Mouse (Mus musculus): ENCODE measurements at regions not wholly inside any gene's neighbourhood (a gene's known extent, or its start where the extent isn't known, plus 50 kb on each side); places are given as distances from the start of the nearest gene placed in this dataset.

DNA sequence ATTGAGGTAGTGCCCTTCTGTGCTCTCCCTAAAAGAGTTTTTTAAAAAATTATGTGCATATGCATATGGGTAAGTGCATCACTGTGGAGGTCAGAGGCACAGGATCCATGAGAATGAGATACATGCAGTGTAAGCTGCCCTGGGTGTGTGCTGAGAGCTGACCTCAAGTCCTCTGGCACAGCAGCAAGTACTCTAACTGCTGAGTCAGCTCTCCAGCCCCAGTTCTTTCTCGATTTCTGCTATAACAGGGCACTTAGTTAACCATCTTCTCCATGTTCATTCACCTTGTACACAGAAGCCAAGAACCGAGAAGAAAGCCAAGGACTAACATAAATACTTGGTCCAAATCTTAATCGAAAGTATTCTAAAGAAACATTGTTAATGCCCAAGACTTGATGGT lies 231.1 kb upstream of the Ttc29 start:
- H3K4me3 ChIP-seq: no peak overlapping the region
- H3K4me1 ChIP-seq: peaks cover 34% of the 10 kb centered on the region
- no peak overlapping the region for H3K9ac ChIP-seq
- ATAC-seq (ENCODE audit: extremely low read depth, insufficient number of reproducible peaks, low FRiP score, low TSS enrichment): no peak
- 71% methylated on average over 3 of the region's 3 CpGs for WGBS
- H3K27ac ChIP-seq (replicated peaks): no peak overlapping the region
- no peaks in the 10 kb centered on the region; the same call in 1 of the 2 replicates for H3K27me3 ChIP-seq (replicated peaks)
- no peak overlapping the region for H3K4me2 ChIP-seq
- H3K9me3 ChIP-seq: no peaks in the 10 kb centered on the region
- no peaks in the 10 kb centered on the region for H3K36me3 ChIP-seq

GRCm38 (mm10) chr8:77983476-77983875 lies 229.6 kb upstream of the Ttc29 start:
- H3K9ac ChIP-seq: no peak overlapping the region
- H3K27me3 ChIP-seq (replicated peaks): no peaks in the 10 kb centered on the region; the same call in 1 of the 2 replicates
- H3K4me3 ChIP-seq: no peak overlapping the region
- no peak overlapping the region for H3K4me2 ChIP-seq
- no peak for ATAC-seq (ENCODE audit: extremely low read depth, insufficient number of reproducible peaks, low FRiP score, low TSS enrichment)
- peaks cover 49% of the 10 kb centered on the region for H3K4me1 ChIP-seq
- no peak overlapping the region for H3K27ac ChIP-seq (replicated peaks)
- H3K36me3 ChIP-seq: no peaks in the 10 kb centered on the region
- H3K9me3 ChIP-seq: no peaks in the 10 kb centered on the region
- WGBS: 59% methylated on average over 3 of the region's 3 CpGs

DNA sequence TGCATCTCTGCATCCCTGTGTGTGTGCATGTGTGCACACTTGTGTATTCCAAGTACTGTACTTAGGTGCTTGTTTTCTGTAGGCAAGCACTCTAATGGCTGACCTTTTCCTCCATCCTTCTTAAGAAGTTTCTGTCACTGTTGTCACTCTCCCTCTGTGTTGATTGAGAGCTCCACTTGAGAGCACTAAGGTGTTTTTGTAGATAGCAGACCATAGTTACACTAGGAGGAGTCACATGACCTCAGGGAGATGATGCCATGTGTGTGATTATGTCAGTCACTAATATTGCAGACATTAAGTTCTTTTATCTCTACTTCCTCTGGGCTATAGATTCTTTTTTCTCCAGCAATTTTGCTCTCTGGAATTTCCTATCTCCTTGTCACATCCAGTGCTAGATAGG lies 225.9 kb upstream of the Ttc29 start:
- ATAC-seq (ENCODE audit: extremely low read depth, insufficient number of reproducible peaks, low FRiP score, low TSS enrichment): no peak
- H3K27ac ChIP-seq (replicated peaks): peak overlapping the region; percentile 96
- H3K4me1 ChIP-seq: peaks cover 61% of the 10 kb centered on the region
- no peak overlapping the region for H3K4me2 ChIP-seq
- H3K4me3 ChIP-seq: no peak overlapping the region
- H3K9me3 ChIP-seq: no peaks in the 10 kb centered on the region
- no peaks in the 10 kb centered on the region for H3K36me3 ChIP-seq
- no peak overlapping the region for H3K9ac ChIP-seq
- H3K27me3 ChIP-seq (replicated peaks): no peaks in the 10 kb centered on the region

DNA sequence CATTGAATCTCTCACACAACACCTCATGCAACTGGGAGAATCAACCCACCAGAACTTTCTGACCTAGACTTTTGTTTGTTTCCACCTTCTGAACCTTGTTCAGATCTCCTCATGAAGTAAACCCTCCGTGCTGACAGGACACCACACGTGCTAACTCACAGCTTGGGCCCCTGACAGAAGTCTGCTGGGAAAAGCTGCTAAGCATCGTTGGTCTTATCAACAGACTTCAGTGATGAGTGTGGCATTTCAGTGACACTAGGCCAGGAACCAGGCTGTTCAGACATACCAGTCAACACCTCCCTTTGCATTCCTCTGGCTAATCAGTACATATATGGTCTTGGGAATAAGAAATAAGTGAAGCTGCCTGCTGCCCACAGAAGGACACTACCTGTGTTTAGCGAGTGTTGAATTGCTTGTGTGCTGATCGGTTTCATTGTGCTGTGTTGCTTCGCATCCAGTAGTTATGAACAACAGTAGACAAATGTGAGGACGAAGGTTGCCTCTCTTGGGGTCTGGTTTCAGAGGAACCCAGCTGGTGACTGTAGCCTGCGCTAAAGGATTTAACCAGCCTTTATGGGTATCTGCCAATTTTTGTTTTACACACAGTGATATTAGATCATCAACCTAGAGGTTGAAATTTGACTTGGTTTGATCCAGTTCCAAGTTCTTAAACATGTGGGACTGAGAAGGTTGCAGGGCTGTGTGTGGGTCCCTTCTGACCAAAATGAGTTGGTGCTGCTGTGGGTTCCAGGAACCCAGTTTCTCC lies 224.6 kb upstream of the Ttc29 start:
- ATAC-seq (ENCODE audit: extremely low read depth, insufficient number of reproducible peaks, low FRiP score, low TSS enrichment): peak; percentile 81; the same call in 1 of the 2 replicates
- Histone ChIP-seq H3K4me2 (peak overlapping the region; percentile 34), H3K27me3 (replicated peaks) (no peaks in the 10 kb centered on the region), H3K9ac (0 out of 2 replicates have a peak overlapping the region, but pooled peaks have one; percentile 19), H3K9me3 (peaks cover 1% of the 10 kb centered on the region; the same call in 1 of the 2 replicates), H3K4me3 (no peak overlapping the region), H3K36me3 (no peaks in the 10 kb centered on the region), H3K4me1 (peaks cover 58% of the 10 kb centered on the region), H3K27ac (replicated peaks) (peak overlapping the region; percentile 96)
- WGBS: 19% methylated on average over 8 of the region's 8 CpGs

- Histone ChIP-seq H3K4me2 (no peak overlapping the region), H3K9ac (no peak overlapping the region), H3K4me1 (peaks cover 39% of the 10 kb centered on the region), H3K27ac (replicated peaks) (peak overlapping the region; percentile 32; the same call in 1 of the 2 replicates), H3K27me3 (replicated peaks) (no peaks in the 10 kb centered on the region), H3K36me3 (no peaks in the 10 kb centered on the region), H3K9me3 (peaks cover 14% of the 10 kb centered on the region; the same call in 1 of the 2 replicates), H3K4me3 (no peak overlapping the region)
- WGBS: 47% methylated on average over 4 of the region's 4 CpGs
- no peak for ATAC-seq (ENCODE audit: extremely low read depth, insufficient number of reproducible peaks, low FRiP score, low TSS enrichment)
Observed at GRCm38 (mm10) chr8:77991050-77991449, 222.0 kb upstream of the Ttc29 start.

- no peaks in the 10 kb centered on the region for H3K9me3 ChIP-seq
- no peak for ATAC-seq (ENCODE audit: extremely low read depth, insufficient number of reproducible peaks, low FRiP score, low TSS enrichment)
- no peaks in the 10 kb centered on the region for H3K27me3 ChIP-seq (replicated peaks)
- no peak overlapping the region for H3K9ac ChIP-seq
- H3K4me1 ChIP-seq: peaks cover 22% of the 10 kb centered on the region
- no peak overlapping the region for H3K4me3 ChIP-seq
- WGBS: 98% methylated on average over 2 of the region's 3 CpGs
- H3K27ac ChIP-seq (replicated peaks): no peak overlapping the region
- no peak overlapping the region for H3K4me2 ChIP-seq
- H3K36me3 ChIP-seq: no peaks in the 10 kb centered on the region
Observed at GRCm38 (mm10) chr8:78000303-78000702, 212.8 kb upstream of the Ttc29 start.

DNA sequence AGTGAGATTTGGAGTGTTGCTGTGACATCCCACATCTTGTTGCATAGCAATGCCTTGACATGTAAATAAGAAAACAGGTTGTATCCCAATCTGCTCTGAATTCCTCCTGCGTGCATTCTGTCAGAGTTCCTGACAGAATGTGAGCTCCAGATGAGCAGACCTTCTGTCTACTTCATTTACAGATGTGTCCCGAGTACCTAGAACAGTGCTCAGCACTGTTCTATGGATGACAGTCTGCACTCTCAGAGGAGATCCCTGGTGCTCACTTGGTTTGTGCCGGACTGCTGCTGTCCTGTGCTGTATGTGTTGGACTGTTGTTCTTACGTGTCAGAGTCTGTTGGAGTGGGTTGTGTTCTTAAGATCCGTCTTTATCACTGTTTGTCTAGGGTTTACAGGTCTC lies 211.4 kb upstream of the Ttc29 start:
- H3K4me3 ChIP-seq: no peak overlapping the region
- 21% methylated on average over 5 of the region's 5 CpGs for WGBS
- H3K4me2 ChIP-seq: 0 out of 2 replicates have a peak overlapping the region, but pooled peaks have one; percentile 9
- H3K36me3 ChIP-seq: no peaks in the 10 kb centered on the region
- ATAC-seq (ENCODE audit: extremely low read depth, insufficient number of reproducible peaks, low FRiP score, low TSS enrichment): no peak
- H3K9ac ChIP-seq: peak overlapping the region; percentile 16; the same call in 1 of the 2 replicates
- peaks cover 2% of the 10 kb centered on the region; the same call in 1 of the 2 replicates for H3K9me3 ChIP-seq
- H3K4me1 ChIP-seq: peaks cover 22% of the 10 kb centered on the region
- H3K27ac ChIP-seq (replicated peaks): peak overlapping the region; percentile 57
- H3K27me3 ChIP-seq (replicated peaks): no peaks in the 10 kb centered on the region

DNA sequence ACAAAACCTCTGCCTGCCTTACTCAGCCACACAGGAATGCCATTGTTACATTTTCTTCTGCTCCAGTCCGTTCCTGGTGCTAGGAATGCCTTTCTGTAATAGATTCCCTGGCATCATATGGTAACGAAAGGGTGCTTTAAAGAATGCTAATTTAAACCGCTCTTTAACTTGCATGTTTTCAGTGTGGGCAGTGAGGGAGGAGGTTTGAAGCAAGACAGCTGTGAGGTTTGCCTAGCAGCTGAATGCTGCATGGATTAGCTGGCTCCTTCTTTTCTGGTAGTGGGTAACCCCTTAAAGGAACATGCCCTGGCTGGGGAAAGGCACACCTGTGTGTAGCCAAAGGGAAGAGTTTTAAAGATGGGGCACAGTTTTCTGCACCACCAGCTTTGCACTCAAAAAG lies 211.0 kb upstream of the Ttc29 start:
- no peak for ATAC-seq (ENCODE audit: extremely low read depth, insufficient number of reproducible peaks, low FRiP score, low TSS enrichment)
- Histone ChIP-seq H3K36me3 (no peaks in the 10 kb centered on the region), H3K27me3 (replicated peaks) (no peaks in the 10 kb centered on the region), H3K9ac (no peak overlapping the region; the same call in 1 of the 2 replicates), H3K27ac (replicated peaks) (peak overlapping the region; percentile 57), H3K4me1 (peaks cover 22% of the 10 kb centered on the region), H3K4me3 (no peak overlapping the region), H3K9me3 (peaks cover 3% of the 10 kb centered on the region; the same call in 1 of the 2 replicates), H3K4me2 (0 out of 2 replicates have a peak overlapping the region, but pooled peaks have one; percentile 9)
- WGBS: 22% methylated on average over 3 of the region's 3 CpGs

DNA sequence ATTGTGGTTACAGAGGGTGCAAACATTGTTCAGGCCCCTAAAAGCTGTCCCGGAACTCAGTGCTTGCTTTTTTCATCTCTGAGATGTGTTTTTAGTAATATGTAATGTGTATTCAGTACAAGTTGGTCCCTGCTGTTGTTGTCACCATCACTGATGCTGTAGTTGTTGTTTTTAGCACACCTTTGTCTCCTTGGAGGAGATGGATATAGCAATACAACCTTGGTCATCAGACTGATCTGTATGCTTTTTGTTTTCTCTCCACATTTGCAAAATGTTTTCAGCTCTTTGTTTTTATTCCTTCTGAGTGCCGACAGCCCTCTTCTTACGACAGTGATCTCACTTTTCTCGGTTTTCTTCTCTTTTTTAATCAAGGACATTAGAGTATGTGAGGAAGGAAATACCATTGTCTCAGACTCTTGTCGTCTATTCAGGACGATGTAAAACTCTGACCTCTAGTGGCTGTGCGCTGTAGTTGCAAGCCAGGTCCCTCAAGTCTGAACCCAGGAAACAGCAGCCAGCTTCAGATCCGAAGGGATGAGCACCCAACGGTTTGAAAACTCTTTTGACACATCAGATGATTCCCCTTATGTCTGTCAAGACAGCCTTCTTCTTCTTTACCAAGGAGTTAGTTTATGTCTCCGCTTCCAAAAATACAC lies 209.1 kb upstream of the Ttc29 start:
- Histone ChIP-seq H3K4me3 (no peak overlapping the region), H3K9me3 (peaks cover 3% of the 10 kb centered on the region; the same call in 1 of the 2 replicates), H3K4me1 (peaks cover 22% of the 10 kb centered on the region), H3K9ac (no peak overlapping the region), H3K27me3 (replicated peaks) (no peaks in the 10 kb centered on the region), H3K36me3 (no peaks in the 10 kb centered on the region), H3K4me2 (no peak overlapping the region), H3K27ac (replicated peaks) (no peak overlapping the region)
- no peak for ATAC-seq (ENCODE audit: extremely low read depth, insufficient number of reproducible peaks, low FRiP score, low TSS enrichment)
- WGBS: 11% methylated on average over 10 of the region's 10 CpGs

DNA sequence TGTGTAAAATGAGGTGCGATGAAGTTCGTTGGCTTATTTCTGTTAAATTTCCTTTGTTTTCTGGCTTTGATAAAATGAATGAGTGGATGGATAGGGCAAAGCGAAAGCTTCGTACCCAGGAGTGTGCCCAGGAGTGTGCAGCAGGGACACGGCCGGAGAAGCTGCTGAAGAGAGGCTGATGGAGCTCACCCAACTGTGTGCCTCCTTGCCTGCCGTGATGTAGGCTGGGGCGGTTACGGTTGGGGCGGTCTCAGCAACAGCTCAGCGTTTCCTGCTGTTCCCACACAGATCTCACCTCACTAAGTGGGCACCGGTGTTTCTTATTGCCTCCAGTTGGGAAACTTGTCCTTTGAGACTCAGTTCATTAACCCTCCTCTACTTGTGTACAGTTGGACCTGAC lies 208.2 kb upstream of the Ttc29 start:
- Histone ChIP-seq H3K27ac (replicated peaks) (no peak overlapping the region), H3K4me1 (peaks cover 22% of the 10 kb centered on the region), H3K9me3 (peaks cover 3% of the 10 kb centered on the region; the same call in 1 of the 2 replicates), H3K4me3 (no peak overlapping the region), H3K36me3 (no peaks in the 10 kb centered on the region), H3K9ac (no peak overlapping the region), H3K4me2 (no peak overlapping the region), H3K27me3 (replicated peaks) (no peaks in the 10 kb centered on the region)
- no peak for ATAC-seq (ENCODE audit: extremely low read depth, insufficient number of reproducible peaks, low FRiP score, low TSS enrichment)
- WGBS: 74% methylated on average over 12 of the region's 12 CpGs

DNA sequence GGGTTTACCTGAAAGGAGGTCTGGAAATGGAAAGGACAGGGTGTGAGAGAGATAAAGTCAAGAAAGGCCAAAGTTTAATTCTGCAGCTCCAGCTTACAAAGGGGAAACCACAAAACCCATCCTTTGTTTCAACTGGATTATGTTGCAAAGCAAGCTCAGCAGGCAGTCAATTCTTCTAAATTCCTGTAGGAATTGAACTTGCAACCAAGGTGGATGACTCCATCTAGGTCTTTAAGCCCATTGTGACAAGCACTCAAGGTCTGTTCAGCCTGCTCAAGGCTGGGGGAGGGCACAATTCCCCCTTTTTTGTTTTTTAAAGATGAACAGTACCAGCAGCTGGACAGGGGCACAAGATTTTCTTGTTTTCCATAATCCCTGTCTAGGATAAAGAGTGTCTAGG lies 200.0 kb upstream of the Ttc29 start:
- H3K9ac ChIP-seq: no peak overlapping the region
- no peak for ATAC-seq (ENCODE audit: extremely low read depth, insufficient number of reproducible peaks, low FRiP score, low TSS enrichment)

More for the DNA sequence above, 200.0 kb upstream of the Ttc29 start:
- H3K9me3 ChIP-seq: peaks cover 10% of the 10 kb centered on the region; the same call in 1 of the 2 replicates
- H3K27me3 ChIP-seq (replicated peaks): no peaks in the 10 kb centered on the region
- no peak overlapping the region for H3K4me2 ChIP-seq
- H3K36me3 ChIP-seq: no peaks in the 10 kb centered on the region
- H3K4me1 ChIP-seq: no peaks in the 10 kb centered on the region
- no peak overlapping the region for H3K4me3 ChIP-seq
- H3K27ac ChIP-seq (replicated peaks): no peak overlapping the region

Data from heart, embryonic 13.5 days (tissue).